Mouse (Mus musculus) spleen, postnatal 10 days (tissue): ENCODE results near the gene Mrtfb.

Experiments used
- DNase-seq, 2 experiments: peaks; one replicate each; pipeline ENCODE4 v3.0.0; 2021 to 2022; ENCODE audit warnings: low spot score in 2 of 2

Mrtfb gene

GRCm38 (mm10) chr16:13255855-13256635 lies at the start of gene Mrtfb:
Gene Mrtfb (plus strand): TSS chr16:13256481.
- peak; percentile 92 to 93 for DNase-seq

GRCm38 (mm10) chr16:13207649-13208048 lies 48.6 kb upstream of the Mrtfb start:
- DNase-seq = no peak

GRCm38 (mm10) chr16:13208087-13208486 lies 48.2 kb upstream of the Mrtfb start:
- no peak for DNase-seq

- no peak for DNase-seq
These were observed 43.5 kb upstream of the Mrtfb start for GRCm38 (mm10) chr16:13212781-13213180.

GRCm38 (mm10) chr16:13216116-13216952 lies 39.9 kb upstream of the Mrtfb start:
- DNase-seq = no peak

GRCm38 (mm10) chr16:13217951-13218350 lies 38.3 kb upstream of the Mrtfb start:
- DNase-seq = no peak

GRCm38 (mm10) chr16:13221475-13221874 lies 34.8 kb upstream of the Mrtfb start:
- DNase-seq = no peak

- DNase-seq = no peak
These were observed 24.2 kb upstream of the Mrtfb start for GRCm38 (mm10) chr16:13232043-13232442.

- DNase-seq = no peak
These were observed 23.1 kb upstream of the Mrtfb start for GRCm38 (mm10) chr16:13232912-13233802.

GRCm38 (mm10) chr16:13239039-13239438 lies 17.2 kb upstream of the Mrtfb start:
- DNase-seq = no peak

GRCm38 (mm10) chr16:13239544-13239943 lies 16.7 kb upstream of the Mrtfb start:
- DNase-seq = no peak

GRCm38 (mm10) chr16:13240326-13240725 lies 16.0 kb upstream of the Mrtfb start:
- DNase-seq = no peak

GRCm38 (mm10) chr16:13245658-13246057 lies 10.6 kb upstream of the Mrtfb start:
- DNase-seq = no peak

- DNase-seq = no peak
These were observed 9.4 kb upstream of the Mrtfb start for GRCm38 (mm10) chr16:13246855-13247254.

GRCm38 (mm10) chr16:13250061-13250460 lies 6.2 kb upstream of the Mrtfb start:
- DNase-seq = no peak

GRCm38 (mm10) chr16:13256667-13257527 lies 616 bp downstream of the Mrtfb start:
- no peak for DNase-seq

GRCm38 (mm10) chr16:13257528-13257835 lies 1.2 kb downstream of the Mrtfb start:
- no peak for DNase-seq

- no peak for DNase-seq
These were observed 2.7 kb downstream of the Mrtfb start for GRCm38 (mm10) chr16:13259026-13259425.

- no peak for DNase-seq
These were observed 10.0 kb downstream of the Mrtfb start for GRCm38 (mm10) chr16:13266312-13266711.

- DNase-seq = no peak
These were observed 11.1 kb downstream of the Mrtfb start for GRCm38 (mm10) chr16:13267350-13267904.

GRCm38 (mm10) chr16:13269426-13269825 lies 13.1 kb downstream of the Mrtfb start:
- no peak for DNase-seq
